Mouse (Mus musculus): ENCODE measurements around the gene Rusc1. TPM values are rescaled to one million over a fixed set of nuclear protein-coding genes. Genes with fewer than 3 reads are reported as not detected.

Gene Rusc1
- polyA plus RNA-seq, 1 experiment from 2014 or later = 16.7 TPM

DNA sequence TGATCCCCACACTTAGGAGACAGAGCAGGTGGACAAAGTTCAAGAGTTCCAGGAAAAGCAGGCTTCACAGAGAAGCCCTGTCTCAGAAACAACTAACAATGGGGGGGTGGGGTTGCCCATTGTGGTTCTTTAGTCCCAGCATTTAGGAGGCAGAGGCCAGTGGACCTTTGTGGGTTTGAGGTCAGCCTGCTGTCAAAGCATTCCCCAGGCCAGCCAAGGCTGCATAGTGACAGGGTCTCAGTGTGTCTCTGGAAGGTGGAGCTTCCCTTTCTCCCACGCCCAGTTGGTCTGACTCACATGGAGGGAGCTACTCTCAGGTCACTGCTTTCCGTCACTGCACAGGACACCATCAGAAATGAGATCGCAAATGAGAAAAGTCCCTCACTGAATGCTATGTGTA lies 31.4 kb downstream of the Rusc1 start:
- no peak for ATAC-seq (ENCODE audit: low FRiP score, low TSS enrichment)
- Histone ChIP-seq H3K9ac (ENCODE audit: low read depth, low read length) (no peak overlapping the region), H3K4me1 (ENCODE audit: control insufficient read depth, insufficient read depth, low read length) (no peaks in the 10 kb centered on the region), H3K4me3 (ENCODE audit: low read length) (no peak overlapping the region), H3K36me3 (ENCODE audit: control insufficient read depth, insufficient read depth, low read length) (peaks cover 93% of the 10 kb centered on the region), H3K4me2 (replicated peaks; ENCODE audit: low read depth, low read length) (no peak overlapping the region), H3K27me3 (ENCODE audit: control insufficient read depth, insufficient read depth, low read length) (no peaks in the 10 kb centered on the region), H3K27ac (ENCODE audit: low read depth, low read length) (no peak overlapping the region), H3K9me3 (ENCODE audit: control insufficient read depth, low read length) (no peaks in the 10 kb centered on the region)
- WGBS = 79% methylated on average over 3 of the region's 3 CpGs

- no peak overlapping the region for H3K4me2 ChIP-seq (replicated peaks; ENCODE audit: low read depth, low read length)
- H3K27ac ChIP-seq (ENCODE audit: low read depth, low read length) = no peak overlapping the region
- no peak overlapping the region for H3K9ac ChIP-seq (ENCODE audit: low read depth, low read length)
- H3K27me3 ChIP-seq (ENCODE audit: control insufficient read depth, insufficient read depth, low read length) = no peaks in the 10 kb centered on the region
- no peaks in the 10 kb centered on the region for H3K4me1 ChIP-seq (ENCODE audit: control insufficient read depth, insufficient read depth, low read length)
- 82% methylated on average over 3 of the region's 3 CpGs for WGBS
- ATAC-seq (ENCODE audit: low FRiP score, low TSS enrichment) = no peak
- H3K4me3 ChIP-seq (ENCODE audit: low read length) = no peak overlapping the region
- H3K36me3 ChIP-seq (ENCODE audit: control insufficient read depth, insufficient read depth, low read length) = peaks cover 94% of the 10 kb centered on the region
- H3K9me3 ChIP-seq (ENCODE audit: control insufficient read depth, low read length) = no peaks in the 10 kb centered on the region
Observed at GRCm38 (mm10) chr3:89058783-89059182, 34.3 kb downstream of the Rusc1 start.

GRCm38 (mm10) chr3:89058361-89058760 lies 34.8 kb downstream of the Rusc1 start:
- 95% methylated on average over 9 of the region's 9 CpGs for WGBS
- no peak overlapping the region for H3K9ac ChIP-seq (ENCODE audit: low read depth, low read length)
- peaks cover 93% of the 10 kb centered on the region for H3K36me3 ChIP-seq (ENCODE audit: control insufficient read depth, insufficient read depth, low read length)
- H3K4me2 ChIP-seq (replicated peaks; ENCODE audit: low read depth, low read length) = no peak overlapping the region
- H3K27me3 ChIP-seq (ENCODE audit: control insufficient read depth, insufficient read depth, low read length) = no peaks in the 10 kb centered on the region
- H3K27ac ChIP-seq (ENCODE audit: low read depth, low read length) = no peak overlapping the region
- H3K4me3 ChIP-seq (ENCODE audit: low read length) = no peak overlapping the region
- no peak for ATAC-seq (ENCODE audit: low FRiP score, low TSS enrichment)
- no peaks in the 10 kb centered on the region for H3K9me3 ChIP-seq (ENCODE audit: control insufficient read depth, low read length)
- H3K4me1 ChIP-seq (ENCODE audit: control insufficient read depth, insufficient read depth, low read length) = no peaks in the 10 kb centered on the region

GRCm38 (mm10) chr3:89043359-89043758 lies 49.8 kb downstream of the Rusc1 start:
- no peak overlapping the region for H3K4me3 ChIP-seq (ENCODE audit: low read length)
- H3K4me1 ChIP-seq (ENCODE audit: control insufficient read depth, insufficient read depth, low read length) = no peaks in the 10 kb centered on the region
- H3K9ac ChIP-seq (ENCODE audit: low read depth, low read length) = no peak overlapping the region
- 94% methylated on average over 4 of the region's 4 CpGs for WGBS
- no peak overlapping the region for H3K4me2 ChIP-seq (replicated peaks; ENCODE audit: low read depth, low read length)
- no peak for ATAC-seq (ENCODE audit: low FRiP score, low TSS enrichment)
- peaks cover 79% of the 10 kb centered on the region for H3K36me3 ChIP-seq (ENCODE audit: control insufficient read depth, insufficient read depth, low read length)
- H3K27ac ChIP-seq (ENCODE audit: low read depth, low read length) = no peak overlapping the region
- no peaks in the 10 kb centered on the region for H3K9me3 ChIP-seq (ENCODE audit: control insufficient read depth, low read length)
- no peaks in the 10 kb centered on the region for H3K27me3 ChIP-seq (ENCODE audit: control insufficient read depth, insufficient read depth, low read length)

Other genes starting within 250 kb of the Rusc1 start
- gene Msto1, start 179.3 kb downstream of the Rusc1 start, polyA plus RNA-seq (2014; fragmentation: Nextera tagmentation; extraction: Ambion mirVana) = 40.9 and 63.2 TPM in 2 replicates
- gene Ash1l, start 142.7 kb downstream of the Rusc1 start, polyA plus RNA-seq (2014; fragmentation: Nextera tagmentation; extraction: Ambion mirVana) = 20.0 and 27.2 TPM in 2 replicates
- gene Dap3, start 142.1 kb downstream of the Rusc1 start, polyA plus RNA-seq (2014; fragmentation: Nextera tagmentation; extraction: Ambion mirVana) = 149 and 160 TPM in 2 replicates
- gene Gm43738, start 7.8 kb upstream of the Rusc1 start, polyA plus RNA-seq (2014; fragmentation: Nextera tagmentation; extraction: Ambion mirVana) = not detected in 2 replicates
- gene Fdps, start 8.6 kb upstream of the Rusc1 start, polyA plus RNA-seq (2014; fragmentation: Nextera tagmentation; extraction: Ambion mirVana) = 186 and 191 TPM in 2 replicates
- gene Pklr, start 42.8 kb upstream of the Rusc1 start, polyA plus RNA-seq (2014; fragmentation: Nextera tagmentation; extraction: Ambion mirVana) = 1.3 and 1.5 TPM in 2 replicates
- 0.49 and 0.73 TPM in 2 replicates for gene Hcn3, start 66.9 kb upstream of the Rusc1 start, polyA plus RNA-seq (2014; fragmentation: Nextera tagmentation; extraction: Ambion mirVana)
- gene Clk2, start 71.5 kb upstream of the Rusc1 start, polyA plus RNA-seq (2014; fragmentation: Nextera tagmentation; extraction: Ambion mirVana) = 33.8 and 35.1 TPM in 2 replicates
- gene Scamp3, start 84.2 kb upstream of the Rusc1 start, polyA plus RNA-seq (2014; fragmentation: Nextera tagmentation; extraction: Ambion mirVana) = 84.6 and 107 TPM in 2 replicates
- 34.5 and 49.3 TPM in 2 replicates for gene Fam189b, start 89.8 kb upstream of the Rusc1 start, polyA plus RNA-seq (2014; fragmentation: Nextera tagmentation; extraction: Ambion mirVana)
- gene Gba, start 109.6 kb upstream of the Rusc1 start, polyA plus RNA-seq (2014; fragmentation: Nextera tagmentation; extraction: Ambion mirVana) = 32.0 and 37.4 TPM in 2 replicates
- 12.5 and 13.2 TPM in 2 replicates for gene Thbs3, start 121.9 kb upstream of the Rusc1 start, polyA plus RNA-seq (2014; fragmentation: Nextera tagmentation; extraction: Ambion mirVana)
- gene Mtx1, start 133.8 kb upstream of the Rusc1 start, polyA plus RNA-seq (2014; fragmentation: Nextera tagmentation; extraction: Ambion mirVana) = 217 and 259 TPM in 2 replicates
- gene Muc1, start 135.7 kb upstream of the Rusc1 start, polyA plus RNA-seq (2014; fragmentation: Nextera tagmentation; extraction: Ambion mirVana) = 8.0 and 13.6 TPM in 2 replicates
- 321 and 407 TPM in 2 replicates for gene Krtcap2, start 152.7 kb upstream of the Rusc1 start, polyA plus RNA-seq (2014; fragmentation: Nextera tagmentation; extraction: Ambion mirVana)
- 2.8 and 3.6 TPM in 2 replicates for gene Trim46, start 153.0 kb upstream of the Rusc1 start, polyA plus RNA-seq (2014; fragmentation: Nextera tagmentation; extraction: Ambion mirVana)
- 134 and 200 TPM in 2 replicates for gene Dpm3, start 166.0 kb upstream of the Rusc1 start, polyA plus RNA-seq (2014; fragmentation: Nextera tagmentation; extraction: Ambion mirVana)
- gene Slc50a1, start 177.3 kb upstream of the Rusc1 start, polyA plus RNA-seq (2014; fragmentation: Nextera tagmentation; extraction: Ambion mirVana) = 55.1 and 64.1 TPM in 2 replicates
- gene Efna1, start 187.8 kb upstream of the Rusc1 start, polyA plus RNA-seq (2014; fragmentation: Nextera tagmentation; extraction: Ambion mirVana) = 45.4 and 58.8 TPM in 2 replicates
- gene Efna3, start 229.7 kb upstream of the Rusc1 start, polyA plus RNA-seq (2014; fragmentation: Nextera tagmentation; extraction: Ambion mirVana) = 9.7 and 10.1 TPM in 2 replicates
- gene Efna4, start 244.7 kb upstream of the Rusc1 start, polyA plus RNA-seq (2014; fragmentation: Nextera tagmentation; extraction: Ambion mirVana) = 30.1 and 36.6 TPM in 2 replicates